Mouse (Mus musculus): ENCODE data around the gene Spem2. TPM values are rescaled to one million over a fixed set of nuclear protein-coding genes. Genes with fewer than 3 reads are reported as not detected.

Gene Spem2
- polyA plus RNA-seq, 1 experiment from 2014 or later = not detected

GRCm38 (mm10) chr11:69775716-69776115 is 42.5 kb downstream of the Spem2 start:
- DNase-seq (peak; percentile 23), ATAC-seq (ENCODE audit: insufficient read depth) (peak; percentile 33; the same call in 1 of the 2 replicates)
- no peak overlapping the region for H3K9ac ChIP-seq
- WGBS = 55% methylated on average over 10 of the region's 10 CpGs
- peaks cover 10% of the 10 kb centered on the region; the same call in 1 of the 2 replicates for H3K36me3 ChIP-seq (ENCODE audit: insufficient read depth)
- H3K27ac ChIP-seq (ENCODE audit: low read depth) = no peak overlapping the region
- H3K27me3 ChIP-seq (ENCODE audit: insufficient read depth, low read length) = no peaks in the 10 kb centered on the region
- no peaks in the 10 kb centered on the region for H3K4me1 ChIP-seq (ENCODE audit: insufficient read depth)
- H3K4me2 ChIP-seq = no peak overlapping the region
- no peak overlapping the region for H3K4me3 ChIP-seq (ENCODE audit: low read depth, low read length)
- TF ChIP-seq CTCF (IDR thresholded peaks at IDR 0.05; ENCODE audit: low read depth) = no peak
- H3K9me3 ChIP-seq (ENCODE audit: low read depth, low read length) = no peaks in the 10 kb centered on the region

- Histone ChIP-seq H3K27ac (ENCODE audit: low read depth) (no peak overlapping the region), H3K27me3 (ENCODE audit: insufficient read depth, low read length) (no peaks in the 10 kb centered on the region), H3K4me3 (ENCODE audit: low read depth, low read length) (no peak overlapping the region), H3K36me3 (ENCODE audit: insufficient read depth) (peaks cover 10% of the 10 kb centered on the region; the same call in 1 of the 2 replicates), H3K4me2 (no peak overlapping the region), H3K9me3 (ENCODE audit: low read depth, low read length) (no peaks in the 10 kb centered on the region), H3K4me1 (ENCODE audit: insufficient read depth) (no peaks in the 10 kb centered on the region), H3K9ac (no peak overlapping the region)
- WGBS = 62% methylated on average over 5 of the region's 5 CpGs
- DNase-seq = no peak
- no peak for TF ChIP-seq CTCF (IDR thresholded peaks at IDR 0.05; ENCODE audit: low read depth)
- no peak for ATAC-seq (ENCODE audit: insufficient read depth)
Measured at GRCm38 (mm10) chr11:69774961-69775360, 43.3 kb downstream of the Spem2 start.

- peaks cover 10% of the 10 kb centered on the region; the same call in 1 of the 2 replicates for H3K4me1 ChIP-seq (ENCODE audit: insufficient read depth)
- H3K9ac ChIP-seq = peak overlapping the region; percentile 94; the same call in 1 of the 2 replicates
- peak overlapping the region; percentile 86; the same call in 1 of the 2 replicates for H3K4me3 ChIP-seq (ENCODE audit: low read depth, low read length)
- TF ChIP-seq CTCF (IDR thresholded peaks at IDR 0.05; ENCODE audit: low read depth) = no peak
- no peak for ATAC-seq (ENCODE audit: insufficient read depth)
- WGBS = 36% methylated on average over 4 of the region's 4 CpGs
- H3K9me3 ChIP-seq (ENCODE audit: low read depth, low read length) = no peaks in the 10 kb centered on the region
- H3K4me2 ChIP-seq = peak overlapping the region; percentile 82
- peak overlapping the region; percentile 21; the same call in 1 of the 2 replicates for H3K27ac ChIP-seq (ENCODE audit: low read depth)
- DNase-seq = no peak
- H3K36me3 ChIP-seq (ENCODE audit: insufficient read depth) = no peaks in the 10 kb centered on the region
- no peaks in the 10 kb centered on the region for H3K27me3 ChIP-seq (ENCODE audit: insufficient read depth, low read length)
Measured at GRCm38 (mm10) chr11:69767625-69767909, 50.7 kb downstream of the Spem2 start.

- no peaks in the 10 kb centered on the region for H3K9me3 ChIP-seq (ENCODE audit: low read depth, low read length)
- H3K4me2 ChIP-seq = peak overlapping the region; percentile 82
- no peaks in the 10 kb centered on the region for H3K36me3 ChIP-seq (ENCODE audit: insufficient read depth)
- DNase-seq (no peak), ATAC-seq (ENCODE audit: insufficient read depth) (0 out of 2 replicates have a peak, but pooled peaks have one; percentile 12)
- no peaks in the 10 kb centered on the region for H3K27me3 ChIP-seq (ENCODE audit: insufficient read depth, low read length)
- H3K9ac ChIP-seq = peak overlapping the region; percentile 94
- 39% methylated on average over 13 of the region's 13 CpGs for WGBS
- H3K4me3 ChIP-seq (ENCODE audit: low read depth, low read length) = peak overlapping the region; percentile 86
- TF ChIP-seq CTCF (IDR thresholded peaks at IDR 0.05; ENCODE audit: low read depth) = no peak
- H3K27ac ChIP-seq (ENCODE audit: low read depth) = peak overlapping the region; percentile 92; the same call in 1 of the 2 replicates
- H3K4me1 ChIP-seq (ENCODE audit: insufficient read depth) = peaks cover 10% of the 10 kb centered on the region; the same call in 1 of the 2 replicates
Measured at GRCm38 (mm10) chr11:69766872-69767624, 51.2 kb downstream of the Spem2 start.

Other genes starting within 250 kb of the Spem2 start
- gene Wrap53, start 238.2 kb downstream of the Spem2 start, polyA plus RNA-seq (2014; fragmentation: Nextera tagmentation; extraction: Ambion mirVana) = 27.1 and 33.6 TPM in 2 replicates
- gene Trp53, start 238.1 kb downstream of the Spem2 start, polyA plus RNA-seq (2014; fragmentation: Nextera tagmentation; extraction: Ambion mirVana) = 178 and 202 TPM in 2 replicates
- 6.9 and 9.8 TPM in 2 replicates for gene Atp1b2, start 212.5 kb downstream of the Spem2 start, polyA plus RNA-seq (2014; fragmentation: Nextera tagmentation; extraction: Ambion mirVana)
- gene Shbg, start 200.6 kb downstream of the Spem2 start, polyA plus RNA-seq (2014; fragmentation: Nextera tagmentation; extraction: Ambion mirVana) = not detected in 2 replicates
- 18.0 and 18.3 TPM in 2 replicates for gene Sat2, start 196.4 kb downstream of the Spem2 start, polyA plus RNA-seq (2014; fragmentation: Nextera tagmentation; extraction: Ambion mirVana)
- 26.8 and 31.2 TPM in 2 replicates for gene Fxr2, start 185.5 kb downstream of the Spem2 start, polyA plus RNA-seq (2014; fragmentation: Nextera tagmentation; extraction: Ambion mirVana)
- gene Sox15, start 163.2 kb downstream of the Spem2 start, polyA plus RNA-seq (2014; fragmentation: Nextera tagmentation; extraction: Ambion mirVana) = not detected in 2 replicates
- 29.4 and 32.2 TPM in 2 replicates for gene Mpdu1, start 155.8 kb downstream of the Spem2 start, polyA plus RNA-seq (2014; fragmentation: Nextera tagmentation; extraction: Ambion mirVana)
- gene Cd68, start 152.3 kb downstream of the Spem2 start, polyA plus RNA-seq (2014; fragmentation: Nextera tagmentation; extraction: Ambion mirVana) = 12.1 and 13.5 TPM in 2 replicates
- gene Eif4a1, start 146.0 kb downstream of the Spem2 start, polyA plus RNA-seq (2014; fragmentation: Nextera tagmentation; extraction: Ambion mirVana) = 695 and 712 TPM in 2 replicates
- 78.7 and 95.0 TPM in 2 replicates for gene Senp3, start 136.4 kb downstream of the Spem2 start, polyA plus RNA-seq (2014; fragmentation: Nextera tagmentation; extraction: Ambion mirVana)
- gene Tnfsf13, start 132.7 kb downstream of the Spem2 start, polyA plus RNA-seq (2014; fragmentation: Nextera tagmentation; extraction: Ambion mirVana) = 0.64 and 0.93 TPM in 2 replicates
- 10.0 and 11.6 TPM in 2 replicates for gene Tnfsf12, start 122.6 kb downstream of the Spem2 start, polyA plus RNA-seq (2014; fragmentation: Nextera tagmentation; extraction: Ambion mirVana)
- 4.4 and 5.3 TPM in 2 replicates for gene Tnfsfm13, start 122.4 kb downstream of the Spem2 start, polyA plus RNA-seq (2014; fragmentation: Nextera tagmentation; extraction: Ambion mirVana)
- 50.4 and 50.5 TPM in 2 replicates for gene Polr2a, start 59.8 kb downstream of the Spem2 start, polyA plus RNA-seq (2014; fragmentation: Nextera tagmentation; extraction: Ambion mirVana)
- 0.12 and 0.20 TPM in 2 replicates for gene Slc35g3, start 56.5 kb downstream of the Spem2 start, polyA plus RNA-seq (2014; fragmentation: Nextera tagmentation; extraction: Ambion mirVana)
- 2.5 TPM in 2 replicates for gene Zbtb4, start 52.6 kb downstream of the Spem2 start, polyA plus RNA-seq (2014; fragmentation: Nextera tagmentation; extraction: Ambion mirVana)
- 12.1 and 14.6 TPM in 2 replicates for gene Chrnb1, start 22.5 kb downstream of the Spem2 start, polyA plus RNA-seq (2014; fragmentation: Nextera tagmentation; extraction: Ambion mirVana)
- gene Fgf11, start 16.6 kb downstream of the Spem2 start, polyA plus RNA-seq (2014; fragmentation: Nextera tagmentation; extraction: Ambion mirVana) = 1.6 TPM in 2 replicates
- 4.3 and 5.0 TPM in 2 replicates for gene Tmem102, start 12.8 kb downstream of the Spem2 start, polyA plus RNA-seq (2014; fragmentation: Nextera tagmentation; extraction: Ambion mirVana)
- gene Gm39566, start 3.2 kb downstream of the Spem2 start, polyA plus RNA-seq (2014; fragmentation: Nextera tagmentation; extraction: Ambion mirVana) = not detected in 2 replicates
- not detected in 2 replicates for gene Spem1, start 3.7 kb upstream of the Spem2 start, polyA plus RNA-seq (2014; fragmentation: Nextera tagmentation; extraction: Ambion mirVana)
- 6.6 and 7.8 TPM in 2 replicates for gene Nlgn2, start 19.3 kb upstream of the Spem2 start, polyA plus RNA-seq (2014; fragmentation: Nextera tagmentation; extraction: Ambion mirVana)
- gene Tmem256, start 20.0 kb upstream of the Spem2 start, polyA plus RNA-seq (2014; fragmentation: Nextera tagmentation; extraction: Ambion mirVana) = 443 and 457 TPM in 2 replicates
- 115 and 118 TPM in 2 replicates for gene Plscr3, start 27.9 kb upstream of the Spem2 start, polyA plus RNA-seq (2014; fragmentation: Nextera tagmentation; extraction: Ambion mirVana)
- 5.9 and 6.1 TPM in 2 replicates for gene Tnk1, start 40.3 kb upstream of the Spem2 start, polyA plus RNA-seq (2014; fragmentation: Nextera tagmentation; extraction: Ambion mirVana)
- gene Tmem95, start 59.6 kb upstream of the Spem2 start, polyA plus RNA-seq (2014; fragmentation: Nextera tagmentation; extraction: Ambion mirVana) = not detected in 2 replicates
- gene Kctd11, start 62.9 kb upstream of the Spem2 start, polyA plus RNA-seq (2014; fragmentation: Nextera tagmentation; extraction: Ambion mirVana) = 6.2 and 7.5 TPM in 2 replicates
- 0.38 and 0.83 TPM in 2 replicates for gene Acap1, start 77.1 kb upstream of the Spem2 start, polyA plus RNA-seq (2014; fragmentation: Nextera tagmentation; extraction: Ambion mirVana)
- gene 2810408A11Rik, start 82.5 kb upstream of the Spem2 start, polyA plus RNA-seq (2014; fragmentation: Nextera tagmentation; extraction: Ambion mirVana) = 11.3 and 14.1 TPM in 2 replicates
- 12.5 and 13.1 TPM in 2 replicates for gene Neurl4, start 82.6 kb upstream of the Spem2 start, polyA plus RNA-seq (2014; fragmentation: Nextera tagmentation; extraction: Ambion mirVana)
- 67.5 and 78.6 TPM in 2 replicates for gene Gps2, start 95.4 kb upstream of the Spem2 start, polyA plus RNA-seq (2014; fragmentation: Nextera tagmentation; extraction: Ambion mirVana)
- gene Eif5a, start 103.5 kb upstream of the Spem2 start, polyA plus RNA-seq (2014; fragmentation: Nextera tagmentation; extraction: Ambion mirVana) = 1,945 and 2,006 TPM in 2 replicates
- 4.7 and 6.1 TPM in 2 replicates for gene Ybx2, start 117.3 kb upstream of the Spem2 start, polyA plus RNA-seq (2014; fragmentation: Nextera tagmentation; extraction: Ambion mirVana)
- 14.9 and 19.0 TPM in 2 replicates for gene Slc2a4, start 129.7 kb upstream of the Spem2 start, polyA plus RNA-seq (2014; fragmentation: Nextera tagmentation; extraction: Ambion mirVana)
- 76.7 and 86.4 TPM in 2 replicates for gene Cldn7, start 146.3 kb upstream of the Spem2 start, polyA plus RNA-seq (2014; fragmentation: Nextera tagmentation; extraction: Ambion mirVana)
- 25.4 and 28.3 TPM in 2 replicates for gene Ctdnep1, start 162.7 kb upstream of the Spem2 start, polyA plus RNA-seq (2014; fragmentation: Nextera tagmentation; extraction: Ambion mirVana)
- 108 and 113 TPM in 2 replicates for gene Elp5, start 164.1 kb upstream of the Spem2 start, polyA plus RNA-seq (2014; fragmentation: Nextera tagmentation; extraction: Ambion mirVana)
- 444 and 455 TPM in 2 replicates for gene Gabarap, start 172.7 kb upstream of the Spem2 start, polyA plus RNA-seq (2014; fragmentation: Nextera tagmentation; extraction: Ambion mirVana)
- 41.1 and 42.8 TPM in 2 replicates for gene Phf23, start 177.3 kb upstream of the Spem2 start, polyA plus RNA-seq (2014; fragmentation: Nextera tagmentation; extraction: Ambion mirVana)
- gene Dvl2, start 182.1 kb upstream of the Spem2 start, polyA plus RNA-seq (2014; fragmentation: Nextera tagmentation; extraction: Ambion mirVana) = 36.2 and 40.8 TPM in 2 replicates
- gene Acadvl, start 196.9 kb upstream of the Spem2 start, polyA plus RNA-seq (2014; fragmentation: Nextera tagmentation; extraction: Ambion mirVana) = 57.6 and 58.9 TPM in 2 replicates
- gene Dlg4, start 198.5 kb upstream of the Spem2 start, polyA plus RNA-seq (2014; fragmentation: Nextera tagmentation; extraction: Ambion mirVana) = 5.9 and 7.4 TPM in 2 replicates
- not detected in 2 replicates for gene Asgr1, start 235.6 kb upstream of the Spem2 start, polyA plus RNA-seq (2014; fragmentation: Nextera tagmentation; extraction: Ambion mirVana)